Comparison of ENCODE assay signal across 14 mouse cellular contexts in genomic region chr4:115963751-115964150, GRCm38 (mm10). TPM values are rescaled to one million over a fixed set of nuclear protein-coding genes. Genes with fewer than 3 reads are reported as not detected.
DNase-seq lines count a peak whose midpoint lies in the region; ATAC-seq and TF ChIP-seq lines count a peak whose summit lies in the region.
"Had no signal": no experiment of that assay in that cellular context is flagged by ENCODE, and none has a peak within 500 bp of the region (broad histone marks: within the 10 kb centered on the region; RNA-seq: fewer than 3 reads in every experiment).

No protein-coding gene starts in this region.

- dilution Hi-C loops in CH12.LX (cut with MboI; ENCODE audit: extremely low pct_ligation_motif_present, extremely low pct_unique_long_range_greater_than_20kb, low sequenced_read_pairs) = no loop called here

- no peak for DNase-seq in heart, adult 2 months
- no peak for DNase-seq in CH12.LX (ENCODE audit: extremely low read depth)
- no peak for DNase-seq in adrenal gland, postnatal 4 days (ENCODE audit: low spot score in 2 of 2)
- no peak for DNase-seq in right cerebral cortex, postnatal 36 days (ENCODE audit: low spot score in 2 of 2)
- DNase-seq: adrenal gland, adult 8-10 months had no signal

- in situ Hi-C loops in CH12.LX (cut with MboI; ENCODE audit: low pct_ligation_motif_present, low pct_unique_long_range_greater_than_20kb, low sequenced_read_pairs) = no loop called here

- no peak overlapping the region for H3K9ac ChIP-seq in heart, embryonic 16.5 days (ENCODE audit: low read length)
- no peak overlapping the region for H3K9ac ChIP-seq in heart, adult 2 months (ENCODE audit: low read depth, low read length)
- H3K9ac ChIP-seq in CH12.LX (ENCODE audit: insufficient read depth, low read depth) = no peak overlapping the region; the same call in 1 of the 2 replicates
- no peak overlapping the region for H3K9ac ChIP-seq in embryonic facial prominence, embryonic 12.5 days
- no peak overlapping the region for H3K9ac ChIP-seq in midbrain, embryonic 12.5 days (replicated peaks)
- H3K9ac ChIP-seq: liver, embryonic 14.5 days had no signal

- no peak overlapping the region for H3K4me3 ChIP-seq in heart, embryonic 16.5 days (ENCODE audit: low read length)
- no peak overlapping the region for H3K4me3 ChIP-seq in heart, adult 2 months
- H3K4me3 ChIP-seq in CH12.LX (replicated peaks in 1 of 3; ENCODE audit: low read depth in 2 of 3, low read length in 2 of 3, poor library complexity in 1 of 3) = no peak overlapping the region
- 0 out of 2 replicates have a peak overlapping the region, but pooled peaks have one; percentile 57 for H3K4me3 ChIP-seq in embryonic facial prominence, embryonic 12.5 days
- H3K4me3 ChIP-seq in midbrain, embryonic 12.5 days = no peak overlapping the region
- H3K4me3 ChIP-seq: myocyte had no signal

- no peaks in the 10 kb centered on the region for H3K36me3 ChIP-seq in heart, embryonic 16.5 days (ENCODE audit: control insufficient read depth, insufficient read depth)
- no peaks in the 10 kb centered on the region for H3K36me3 ChIP-seq in heart, adult 2 months (ENCODE audit: control insufficient read depth, insufficient read depth, low read length)
- H3K36me3 ChIP-seq in CH12.LX (replicated peaks in 1 of 2; ENCODE audit: control insufficient read depth in 1 of 2, insufficient read depth in 1 of 2, low read length in 1 of 2) = no peaks in the 10 kb centered on the region
- no peaks in the 10 kb centered on the region for H3K36me3 ChIP-seq in embryonic facial prominence, embryonic 12.5 days
- no peaks in the 10 kb centered on the region for H3K36me3 ChIP-seq in midbrain, embryonic 12.5 days

- no peak for TF ChIP-seq EP300 in heart, adult 2 months (IDR thresholded peaks at IDR 0.05; ENCODE audit: insufficient read depth, low read depth, low read length)
- no peak; the same call in 1 of the 2 replicates for TF ChIP-seq EP300 in CH12.LX (IDR thresholded peaks at IDR 0.05; ENCODE audit: low read length)

- peak overlapping the region; percentile 71; the same call in 1 of the 2 replicates for H3K4me2 ChIP-seq in heart, embryonic 16.5 days (ENCODE audit: low read depth, low read length)
- H3K4me2 ChIP-seq in CH12.LX (ENCODE audit: insufficient read depth, low read depth, poor library complexity, severe bottlenecking) = peak overlapping the region; percentile 48; the same call in 1 of the 2 replicates
- no peak overlapping the region for H3K4me2 ChIP-seq in embryonic facial prominence, embryonic 12.5 days (replicated peaks)
- peak overlapping the region; percentile 69 for H3K4me2 ChIP-seq in midbrain, embryonic 12.5 days (replicated peaks)

- no peak for TF ChIP-seq POLR2A in heart, adult 2 months (IDR thresholded peaks at IDR 0.05; ENCODE audit: insufficient read depth, low read depth, low read length)
- TF ChIP-seq POLR2A in CH12.LX (IDR thresholded peaks at IDR 0.05; ENCODE audit: low read depth, low read length) = no peak

- intact Hi-C loops in heart, adult 2 months (cut with DNase I) = no loop called here

- peaks cover 84% of the 10 kb centered on the region for H3K27me3 ChIP-seq in heart, embryonic 16.5 days (ENCODE audit: control insufficient read depth, insufficient read depth, low read length)
- H3K27me3 ChIP-seq in heart, adult 2 months (ENCODE audit: control insufficient read depth, insufficient read depth, low read length) = peaks cover 11% of the 10 kb centered on the region
- H3K27me3 ChIP-seq in CH12.LX (replicated peaks) = peaks cover 88% of the 10 kb centered on the region
- peaks cover 95% of the 10 kb centered on the region for H3K27me3 ChIP-seq in embryonic facial prominence, embryonic 12.5 days
- H3K27me3 ChIP-seq in midbrain, embryonic 12.5 days = peaks cover 93% of the 10 kb centered on the region

- no peaks in the 10 kb centered on the region for H3K79me2 ChIP-seq in heart, adult 2 months (replicated peaks; ENCODE audit: control insufficient read depth, insufficient read depth, low read length)
- H3K79me2 ChIP-seq in CH12.LX (replicated peaks; ENCODE audit: control insufficient read depth, extremely low read depth, insufficient read depth, poor library complexity, severe bottlenecking) = no peaks in the 10 kb centered on the region

- WGBS in heart, embryonic 16.5 days = 18% methylated on average over 6 of the region's 6 CpGs
- WGBS in heart, adult 2 months = 39% methylated on average over 6 of the region's 6 CpGs
- 9% methylated on average over 6 of the region's 6 CpGs for WGBS in embryonic facial prominence, embryonic 12.5 days
- 6% methylated on average over 6 of the region's 6 CpGs for whole genome bisulfite sequencing in midbrain, embryonic 12.5 days

- peaks cover 8% of the 10 kb centered on the region for H3K4me1 ChIP-seq in heart, embryonic 16.5 days (ENCODE audit: control insufficient read depth, insufficient read depth, low read length)
- H3K4me1 ChIP-seq in heart, adult 2 months (ENCODE audit: control insufficient read depth, insufficient read depth, low read length) = no peaks in the 10 kb centered on the region
- peaks cover 6 to 18% of the 10 kb centered on the region in 2 experiments; a peak in 3 of 4 replicates for H3K4me1 ChIP-seq in CH12.LX (ENCODE audit: control insufficient read depth in 1 of 2, insufficient read depth in 2 of 2)
- peaks cover 10% of the 10 kb centered on the region; the same call in 1 of the 2 replicates for H3K4me1 ChIP-seq in embryonic facial prominence, embryonic 12.5 days
- H3K4me1 ChIP-seq in midbrain, embryonic 12.5 days = peaks cover 51% of the 10 kb centered on the region

- H3K9me3 ChIP-seq in heart, embryonic 16.5 days (replicated peaks; ENCODE audit: control insufficient read depth, low read length) = no peaks in the 10 kb centered on the region; the same call in 1 of the 2 replicates
- H3K9me3 ChIP-seq in CH12.LX (replicated peaks; ENCODE audit: low read length) = peaks cover 7% of the 10 kb centered on the region
- H3K9me3 ChIP-seq in embryonic facial prominence, embryonic 12.5 days = no peaks in the 10 kb centered on the region
- H3K9me3 ChIP-seq in midbrain, embryonic 12.5 days = no peaks in the 10 kb centered on the region

- ATAC-seq in heart, embryonic 16.5 days (replicated peaks; ENCODE audit: extremely low read depth, insufficient read depth, low FRiP score) = no peak
- ATAC-seq in embryonic facial prominence, embryonic 12.5 days (ENCODE audit: insufficient number of reproducible peaks, insufficient read depth, low FRiP score, low TSS enrichment) = no peak
- ATAC-seq in midbrain, embryonic 12.5 days (ENCODE audit: low FRiP score, low read depth) = no peak

- H3K27ac ChIP-seq in heart, embryonic 16.5 days (ENCODE audit: low read length) = no peak overlapping the region
- no peak overlapping the region for H3K27ac ChIP-seq in heart, adult 2 months
- H3K27ac ChIP-seq in CH12.LX (ENCODE audit: insufficient read depth, low read depth) = no peak overlapping the region
- H3K27ac ChIP-seq in embryonic facial prominence, embryonic 12.5 days = no peak overlapping the region
- H3K27ac ChIP-seq in midbrain, embryonic 12.5 days (replicated peaks) = no peak overlapping the region
- H3K27ac ChIP-seq: gastrocnemius, adult 2 months; liver, embryonic 14.5 days; macrophage had no signal

- TF ChIP-seq RAD21 in CH12.LX (IDR thresholded peaks at IDR 0.05; ENCODE audit: low read depth, low read length) = no peak

- TF ChIP-seq CTCF in heart, adult 2 months (IDR thresholded peaks at IDR 0.05) = no peak
- no peak for TF ChIP-seq CTCF in CH12.LX (conservative IDR thresholded peaks at IDR 0.05 in 1 of 2, IDR thresholded peaks at IDR 0.05 in 1 of 2; ENCODE audit: low read depth in 2 of 2, low read length in 2 of 2)

TF ChIP-seq in CH12.LX, 34 proteins besides CTCF, POLR2A, EP300 and RAD21:
- TF ChIP-seq MAZ (IDR thresholded peaks at IDR 0.05; ENCODE audit: low read depth, low read length) (0 out of 2 replicates have a peak, but pooled peaks have one; percentile 2), NRF1 (IDR thresholded peaks at IDR 0.05; ENCODE audit: low read depth, low read length) (no peak)

RNA-seq across cellular contexts. Expression of gene Dmbx1, which starts 24.0 kb away (rescaled TPM):
- polyA plus RNA-seq in heart, embryonic 16.5 days (2015; fragmentation: Nextera tagmentation; extraction: Ambion mirVana) = 0.06 TPM in 1 of 2 replicates, not detected in the other
- total RNA-seq in heart, adult 2 months (2021) = not detected
- polyA plus RNA-seq in heart, adult 2 months (2012; rRNA removed) = not detected in 2 replicates
- total RNA-seq in CH12.LX (2012; rRNA removed) (not detected in 2 replicates), CH12.LX (2014; rRNA removed) (not detected in 2 replicates)
- not detected in 2 replicates for polyA plus RNA-seq in CH12.LX (2012; ENCODE audit: insufficient read length, low read depth)
- 1.3 and 1.4 TPM in 2 replicates for polyA plus RNA-seq in embryonic facial prominence, embryonic 12.5 days (2016; fragmentation: Nextera tagmentation; extraction: Ambion mirVana)
- 18.2 and 18.3 TPM in 2 replicates for polyA plus RNA-seq in midbrain, embryonic 12.5 days (2016; fragmentation: Nextera tagmentation; extraction: Ambion mirVana)
- not detected for total RNA-seq in adrenal gland, postnatal 4 days (2021)
- total RNA-seq: adrenal gland, adult 8-10 months; gastrocnemius, adult 2 months had no signal
- polyA plus RNA-seq: heart, postnatal 0 days; liver, embryonic 14.5 days; macrophage; stomach, embryonic 16.5 days had no signal

RNA-seq across cellular contexts. Expression of gene Faah, which starts 54.0 kb away (rescaled TPM):
- polyA plus RNA-seq in heart, embryonic 16.5 days (2015; fragmentation: Nextera tagmentation; extraction: Ambion mirVana) = 2.1 and 2.7 TPM in 2 replicates
- total RNA-seq in heart, adult 2 months (2021) = under 1 TPM; 0.14 to 0.23 TPM
- 0.53 and 1.4 TPM in 2 replicates for polyA plus RNA-seq in heart, adult 2 months (2012; rRNA removed)
- total RNA-seq in CH12.LX (2012; rRNA removed) = 9.9 and 15.1 TPM in 2 replicates
- 3.4 and 3.5 TPM in 2 replicates for total RNA-seq in CH12.LX (2014; rRNA removed)
- 12.1 and 13.3 TPM in 2 replicates for polyA plus RNA-seq in CH12.LX (2012; ENCODE audit: insufficient read length, low read depth)
- polyA plus RNA-seq in embryonic facial prominence, embryonic 12.5 days (2016; fragmentation: Nextera tagmentation; extraction: Ambion mirVana) = 2.8 and 3.3 TPM in 2 replicates
- polyA plus RNA-seq in midbrain, embryonic 12.5 days (2016; fragmentation: Nextera tagmentation; extraction: Ambion mirVana) = 4.5 and 5.5 TPM in 2 replicates
- 10 to 100 TPM in 1 of 2 experiments, 1 to 10 TPM in 1; 10.0 to 10.3 TPM for total RNA-seq in adrenal gland, postnatal 4 days (2021)
